Mouse (Mus musculus) layer of hippocampus, postnatal 36 days (tissue): Measurements from ENCODE around the gene Slain2. TPM values are rescaled to one million over a fixed set of nuclear protein-coding genes. Genes with fewer than 3 reads are reported as not detected.

Experiments used
- DNase-seq, 2 experiments: peaks; one replicate each; pipeline ENCODE4 v3.0.0; 2022
- total RNA-seq, 2 experiments: library from RNA; stranded (reverse); gene quantifications; 2 replicates each; pipeline ENCODE4 v1.2.3; 2021

Gene Slain2
- 10 to 100 TPM; 21.0 to 24.6 TPM for total RNA-seq

GRCm38 (mm10) chr5:72913648-72914557 is at the start of gene Slain2:
Gene Slain2, plus strand, starts transcription at chr5:72914304.
- peak; percentile 95 for DNase-seq

- DNase-seq = no peak
Observed at GRCm38 (mm10) chr5:72864654-72865178, 49.4 kb upstream of the Slain2 start.

DNA sequence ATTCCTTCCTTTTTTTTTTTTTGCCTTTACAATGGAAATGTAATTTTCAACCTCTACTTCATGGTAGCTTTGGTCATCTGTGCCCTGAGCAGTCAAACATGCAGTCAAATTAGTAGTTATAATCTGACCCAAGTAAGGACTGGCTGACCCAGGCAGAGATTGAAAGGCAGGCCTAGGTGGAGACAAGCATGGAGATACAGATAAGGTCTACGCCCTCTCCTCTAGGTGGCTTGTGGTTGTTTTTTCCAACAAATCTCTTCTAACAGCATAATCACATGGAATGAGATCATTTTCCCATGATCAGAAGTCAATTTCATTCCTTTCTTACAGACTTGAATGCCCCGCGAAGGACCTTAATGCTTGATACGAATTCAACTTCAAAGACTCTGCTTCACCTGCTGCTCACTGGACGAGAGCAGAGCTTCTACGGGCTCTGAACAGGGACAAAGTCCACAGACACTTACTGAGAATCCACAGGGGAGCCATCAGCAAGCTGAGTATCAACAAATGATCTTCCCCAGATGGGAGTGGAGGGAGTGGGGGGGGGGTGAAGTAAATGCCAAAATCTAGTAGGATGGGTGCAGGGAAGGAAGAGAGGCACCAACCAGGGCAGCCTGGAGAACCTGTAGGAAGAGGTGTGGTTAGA is 47.7 kb upstream of the Slain2 start:
- no peak for DNase-seq

DNA sequence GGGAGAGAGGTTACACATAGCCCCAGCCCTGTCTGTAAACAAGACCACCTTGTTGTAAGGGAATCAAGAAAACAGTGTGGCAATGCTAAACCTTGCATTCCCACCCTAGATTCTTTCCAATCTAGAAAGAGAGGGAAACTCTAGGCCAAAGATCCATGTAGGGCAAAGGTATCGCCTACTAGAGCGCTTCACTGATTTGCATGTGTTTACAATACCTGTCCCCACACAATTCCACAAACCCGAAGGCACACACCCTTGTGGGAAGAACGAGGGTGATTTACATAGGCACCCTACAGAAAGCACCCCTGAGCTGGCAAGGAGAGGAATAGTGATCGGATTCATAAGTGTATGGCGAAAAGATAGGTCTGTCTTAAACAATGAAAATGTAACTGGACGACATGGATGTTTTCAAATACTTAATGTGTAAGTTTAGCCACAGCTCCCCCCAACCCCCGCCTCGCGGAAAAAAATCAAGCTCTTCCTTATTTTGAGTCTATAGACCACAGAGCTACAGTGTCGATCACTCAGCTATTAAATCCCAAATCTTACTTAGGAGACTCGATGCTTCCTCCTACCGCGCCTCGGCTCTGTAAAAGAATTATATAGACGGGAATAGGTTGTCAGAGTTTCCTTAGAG is 47.0 kb upstream of the Slain2 start:
- DNase-seq = no peak

- DNase-seq = peak; percentile 67 to 69
Observed at GRCm38 (mm10) chr5:72868091-72868875, 45.8 kb upstream of the Slain2 start, which contains the start of gene Tec. Gene Tec, minus strand, starts transcription at chr5:72868483.

DNA sequence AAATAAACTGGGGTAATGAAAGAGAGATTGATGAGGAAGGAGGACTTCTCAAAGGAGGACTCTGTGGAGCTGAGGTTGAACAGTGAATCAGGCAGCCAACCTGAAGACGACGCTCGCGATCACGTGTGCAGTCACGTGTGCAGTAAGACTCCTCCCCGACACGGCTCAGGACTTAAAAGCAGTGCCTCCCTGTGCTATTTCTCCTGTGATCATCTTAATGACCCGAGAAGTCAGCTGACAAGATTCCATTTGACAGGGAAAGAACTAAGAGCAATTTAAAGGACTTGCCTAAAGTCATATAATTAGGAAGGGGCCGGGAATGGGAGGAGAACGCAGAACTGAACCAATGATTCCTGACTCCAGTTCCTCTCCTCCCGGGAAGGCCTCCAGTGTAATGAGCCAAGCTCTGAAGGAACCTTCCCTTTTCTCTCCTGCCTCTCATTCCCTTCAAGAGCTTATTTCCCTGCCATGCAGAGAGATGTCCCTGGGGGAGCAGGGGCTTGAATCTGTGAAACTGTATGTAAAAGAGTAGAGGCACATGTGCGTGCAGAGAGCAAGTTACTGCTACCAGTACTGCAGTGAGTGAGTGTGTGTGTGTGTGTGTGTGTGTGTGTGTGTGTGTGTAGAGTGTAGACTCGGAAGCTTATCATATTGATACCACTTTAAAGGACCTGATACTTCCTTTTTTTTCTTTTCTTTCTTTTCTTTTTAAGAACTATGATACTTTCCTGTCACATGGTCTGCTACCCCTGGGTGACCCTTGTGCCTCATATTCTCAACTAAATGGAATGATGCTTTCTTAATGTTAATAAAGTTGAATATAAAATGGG is 44.1 kb upstream of the Slain2 start:
- DNase-seq = no peak

DNA sequence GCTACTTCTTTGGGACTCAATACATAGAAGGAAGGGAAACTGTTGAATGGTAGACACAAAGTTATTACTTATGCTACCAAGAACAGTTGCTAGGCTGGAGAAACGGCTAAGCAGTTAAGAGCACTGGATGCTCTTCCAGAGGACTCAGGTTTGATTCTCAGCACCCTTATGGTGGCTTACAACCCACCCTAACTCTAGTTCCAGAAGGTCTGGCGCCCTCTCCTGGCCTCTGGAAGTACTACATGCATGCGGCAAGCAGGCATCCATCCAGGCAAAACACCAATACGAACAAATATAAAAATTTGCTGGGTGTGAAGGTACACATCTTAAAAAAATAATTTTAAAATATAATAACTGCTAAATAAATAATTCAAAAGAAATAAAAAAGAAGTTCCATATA is 43.0 kb upstream of the Slain2 start:
- no peak for DNase-seq

DNA sequence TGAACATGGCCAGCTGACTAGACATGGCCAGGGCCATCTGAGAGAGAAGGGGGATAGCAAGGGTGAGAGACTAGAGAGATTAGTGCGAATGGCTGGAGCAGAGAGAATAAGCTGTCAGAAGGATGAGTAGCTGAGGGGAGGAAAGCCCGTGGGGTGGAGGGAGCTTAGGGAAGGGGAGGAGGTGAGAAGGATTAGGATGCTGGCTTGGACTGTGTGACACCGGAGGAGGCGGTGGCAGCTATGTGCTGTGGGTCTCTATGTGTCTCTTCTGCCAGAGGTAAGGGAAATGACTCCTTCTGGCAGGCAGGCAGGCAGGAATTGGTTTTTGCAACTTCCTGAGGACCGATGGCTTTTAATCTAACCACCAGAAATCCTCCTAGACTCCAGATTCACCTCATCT is 34.4 kb upstream of the Slain2 start:
- DNase-seq = no peak

GRCm38 (mm10) chr5:72881748-72882411 is 32.2 kb upstream of the Slain2 start:
- DNase-seq = no peak

DNA sequence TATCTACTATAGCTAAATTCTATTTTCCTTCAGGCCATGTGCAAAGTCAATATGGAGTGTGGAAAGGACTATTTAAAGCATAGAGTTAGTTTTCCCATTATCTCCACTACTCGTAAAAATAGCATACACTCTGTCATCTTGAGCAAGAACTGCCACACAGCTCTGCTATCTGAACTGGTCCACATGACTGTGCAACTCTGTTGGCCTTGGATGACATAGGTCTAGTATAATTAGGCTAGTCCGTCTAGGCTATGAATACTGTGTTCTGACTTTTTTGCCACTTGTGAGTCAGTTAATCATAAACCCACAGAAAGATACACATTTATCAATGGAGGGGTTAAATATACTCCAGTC is 31.7 kb upstream of the Slain2 start:
- no peak for DNase-seq

DNA sequence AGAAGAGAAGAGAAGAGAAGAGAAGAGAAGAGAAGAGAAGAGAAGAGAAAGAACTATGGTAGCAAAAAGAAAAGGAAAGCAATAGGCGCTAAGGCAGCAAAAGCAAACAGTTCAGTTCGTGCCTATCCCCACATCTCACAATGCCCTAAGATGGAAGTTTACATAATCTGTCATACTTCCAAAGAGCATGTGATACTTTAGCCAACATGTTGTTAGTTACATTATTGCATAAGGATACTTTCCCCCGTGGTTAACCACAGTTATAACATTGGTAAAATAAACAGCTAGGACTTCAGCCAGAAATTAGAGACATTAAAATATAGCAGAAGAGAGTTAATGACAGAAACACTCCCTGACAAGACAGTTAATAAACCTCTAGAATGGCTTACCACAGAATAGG is 30.4 kb upstream of the Slain2 start:
- no peak for DNase-seq

GRCm38 (mm10) chr5:72886458-72887222 is 27.5 kb upstream of the Slain2 start:
- no peak for DNase-seq

GRCm38 (mm10) chr5:72888260-72888659 is 25.8 kb upstream of the Slain2 start:
- DNase-seq = no peak

DNA sequence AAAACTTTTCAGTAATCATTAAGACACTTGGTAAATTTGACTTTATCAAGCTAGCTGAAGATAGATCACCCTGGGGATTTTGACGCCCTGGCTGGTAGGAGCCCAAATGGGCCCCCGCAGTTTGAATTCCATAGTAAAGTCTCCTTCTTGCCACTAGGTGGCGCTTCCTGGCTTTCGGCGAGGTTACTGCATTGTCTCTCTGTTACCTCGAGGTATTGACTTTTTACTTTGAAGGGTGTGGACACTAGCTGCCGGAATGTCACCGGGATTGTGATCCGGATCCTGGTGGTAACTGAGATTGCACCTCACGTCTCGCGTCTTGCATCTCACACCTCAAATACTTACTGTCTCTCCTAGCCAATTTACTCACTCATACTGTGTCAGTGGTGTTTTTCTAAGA is 22.6 kb upstream of the Slain2 start:
- DNase-seq = peak; percentile 17 to 35

DNA sequence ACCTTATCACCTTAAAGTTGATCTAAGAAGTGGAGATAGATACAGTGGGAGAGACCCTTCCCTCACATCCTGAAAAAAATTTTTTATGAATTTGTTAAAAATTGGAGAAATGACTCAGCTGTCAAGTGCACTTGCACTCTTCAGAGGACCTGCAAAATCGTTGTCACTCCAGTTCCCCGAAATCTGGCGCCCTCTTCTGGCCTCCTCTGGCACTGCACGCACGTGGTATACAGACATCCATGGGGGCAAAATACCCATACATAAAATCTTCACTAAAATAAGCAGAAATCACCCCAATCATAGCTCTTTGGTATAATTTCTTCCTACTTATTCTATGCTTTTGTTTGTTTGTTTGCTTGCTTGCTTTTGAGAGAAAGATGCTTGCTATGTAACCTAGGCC is 20.1 kb upstream of the Slain2 start:
- no peak for DNase-seq

DNA sequence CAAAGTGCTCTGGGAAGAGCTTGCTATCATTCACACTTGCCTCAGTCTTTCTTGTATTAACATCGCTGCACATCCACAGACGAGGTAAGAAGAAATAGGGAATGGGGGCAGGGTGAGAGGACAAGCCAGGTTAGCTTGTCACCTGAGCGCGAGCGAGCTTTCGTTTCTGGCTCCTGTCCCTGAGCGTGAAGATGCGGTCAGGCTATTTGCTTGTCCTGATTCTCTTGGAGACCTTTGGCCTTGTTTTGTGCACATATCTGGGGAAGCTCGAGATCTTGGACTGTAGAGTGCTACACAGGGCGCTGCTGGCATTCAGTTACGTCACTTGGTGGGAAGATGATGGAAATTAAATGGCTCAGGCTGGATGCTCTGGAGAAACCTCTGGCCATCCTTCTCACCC is 18.8 kb upstream of the Slain2 start:
- DNase-seq = no peak

DNA sequence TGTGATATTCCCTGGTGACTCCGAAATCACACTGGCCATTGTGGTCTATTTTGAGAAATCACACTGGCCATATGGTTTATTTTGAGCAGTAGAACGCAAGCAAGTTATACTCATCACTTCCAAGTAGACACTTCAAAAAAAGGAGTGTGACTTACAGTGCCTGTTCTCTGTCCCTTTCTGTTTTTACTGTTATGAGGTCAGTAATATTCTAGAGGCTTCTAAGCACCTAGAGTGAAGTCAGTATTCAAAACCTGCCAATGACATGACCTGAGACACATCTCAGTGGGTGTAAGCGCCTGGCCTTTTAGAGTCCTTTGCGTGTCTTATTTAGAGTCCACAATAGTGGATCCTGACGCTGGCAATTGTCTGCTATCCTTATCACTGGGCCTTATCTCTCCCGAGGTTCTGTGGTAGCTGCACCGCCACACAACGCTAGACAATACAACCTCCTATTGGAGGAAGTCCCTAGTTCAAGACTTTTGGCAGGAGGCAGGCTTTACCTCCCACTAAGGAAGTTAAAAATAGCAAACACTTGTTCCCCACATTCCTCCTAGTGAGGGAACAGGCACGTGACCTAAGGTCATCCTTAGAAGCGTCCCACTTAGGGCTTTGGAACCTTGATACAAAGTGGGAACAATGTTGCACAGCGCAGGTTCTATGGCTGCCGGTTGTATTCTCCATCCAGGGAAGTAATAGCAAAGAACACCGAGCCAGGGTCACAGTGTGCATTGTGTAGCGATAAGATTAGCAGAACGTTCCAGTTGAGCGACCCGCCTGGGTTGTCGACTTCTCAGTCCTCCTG is 17.4 kb upstream of the Slain2 start:
- DNase-seq = no peak

GRCm38 (mm10) chr5:72897998-72898397 is 16.1 kb upstream of the Slain2 start:
- DNase-seq = no peak

- DNase-seq = no peak
Observed at GRCm38 (mm10) chr5:72899255-72899654, 14.8 kb upstream of the Slain2 start.
